Mouse (Mus musculus) liver, embryonic 14.5 days (tissue): ENCODE measurements around the gene Gm49373.

Experiments used
- CTCF ChIP-seq: IDR thresholded peaks from 2 replicates; pipeline ENCODE4 v1.5.1; 2016; ENCODE audit warnings: antibody characterized with exemption, low read depth, control low read depth
- EP300 ChIP-seq: IDR thresholded peaks from 2 replicates; pipeline ENCODE4 v1.6.1; 2016; ENCODE audit warnings: antibody characterized with exemption, low read depth

DNA sequence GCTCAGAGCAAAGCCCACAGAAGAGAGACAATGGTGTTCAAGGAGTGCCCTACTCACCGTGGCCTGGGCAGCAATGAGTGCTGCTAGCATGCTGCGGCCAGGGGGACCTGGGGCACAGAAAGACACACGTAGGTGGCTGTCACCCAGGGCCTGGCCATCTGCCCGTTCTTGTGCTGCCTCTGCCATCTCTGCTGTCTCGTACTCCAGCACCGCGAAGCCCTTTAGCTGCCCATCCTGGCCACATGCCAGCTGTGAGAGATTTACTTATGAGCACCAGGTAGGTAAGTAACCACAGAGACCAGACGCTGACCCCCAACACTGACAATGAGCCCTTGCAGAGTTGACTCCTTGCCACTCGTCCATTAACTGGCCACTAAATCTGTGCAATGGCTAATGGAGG, 8.2 kb upstream of the Gm49373 start:
- no peak for TF ChIP-seq CTCF
- TF ChIP-seq EP300: no peak
